Mouse (Mus musculus) forebrain, embryonic 16.5 days (tissue): ENCODE results near the gene Pigm. TPM values are rescaled to one million over a fixed set of nuclear protein-coding genes. Genes with fewer than 3 reads are reported as not detected.

Experiments used
- ATAC-seq: fragments of 200-750 bp; cut with Nextera tagmentation; 2 replicates; pipeline ENCODE4 v1.8.0; 2017; ENCODE audit warnings: mild to moderate bottlenecking, moderate library complexity
- H3K27ac ChIP-seq: fragments of 300-500 bp; sonication (generic); 2 replicates; pipeline ENCODE4 v1.5.1; 2014; ENCODE audit warnings: low read length, control low read depth
- H3K27me3 ChIP-seq: fragments of 300-500 bp; sonication (generic); replicated peaks from 2 replicates; pipeline ENCODE4 v1.6.1; 2014; ENCODE audit warnings: low read length; ENCODE audit not compliant: control insufficient read depth, insufficient read depth
- H3K36me3 ChIP-seq: fragments of 300-500 bp; sonication (generic); 2 replicates; pipeline ENCODE4 v1.6.1; 2014; ENCODE audit not compliant: control insufficient read depth, insufficient read depth
- H3K4me1 ChIP-seq: fragments of 300-500 bp; sonication (generic); replicated peaks from 2 replicates; pipeline ENCODE4 v1.6.1; 2014; ENCODE audit warnings: low read length; ENCODE audit not compliant: control insufficient read depth, insufficient read depth
- H3K4me2 ChIP-seq: fragments of 300-500 bp; sonication (generic); 2 replicates; pipeline ENCODE4 v1.6.1; 2014; ENCODE audit warnings: mild to moderate bottlenecking, low read length, control low read depth
- H3K4me3 ChIP-seq: fragments of 300-500 bp; sonication (generic); replicated peaks from 2 replicates; pipeline ENCODE4 v1.5.1; 2014; ENCODE audit warnings: mild to moderate bottlenecking, low read length, control low read depth
- H3K9ac ChIP-seq: fragments of 300-500 bp; sonication (generic); replicated peaks from 2 replicates; pipeline ENCODE4 v1.6.1; 2014; ENCODE audit warnings: low read depth, low read length, control low read depth
- H3K9me3 ChIP-seq: fragments of 300-500 bp; sonication (generic); 2 replicates; pipeline ENCODE4 v1.6.1; 2016; ENCODE audit warnings: low read length; ENCODE audit not compliant: control insufficient read depth
- WGBS: fragments of 180-500 bp; shearing (Covaris S2); extraction: QIAGEN DNeasy Blood & Tissue Kit; methylation state at CpG from one replicate; pipeline ENCODE4 v1.1.7; 2014; 5-methylcytosine and 5-hydroxymethylcytosine counted together
- polyA plus RNA-seq: library from polyadenylated mRNA; unstranded; fragments of >200 nt; fragmentation: Nextera tagmentation; extraction: Ambion mirVana; gene quantifications from 2 replicates; pipeline ENCODE4 v1.2.1, GENCODE M21; 2015

Pigm gene
- polyA plus RNA-seq, 1 experiment from 2014 or later, result 4.7 TPM

- Histone ChIP-seq H3K4me3 (no peak overlapping the region), H3K9me3 (no peaks in the 10 kb centered on the region), H3K27ac (no peak overlapping the region), H3K27me3 (no peaks in the 10 kb centered on the region), H3K36me3 (no peaks in the 10 kb centered on the region), H3K9ac (no peak overlapping the region), H3K4me2 (no peak overlapping the region), H3K4me1 (no peaks in the 10 kb centered on the region)
- 88% methylated on average over 20 of the region's 20 CpGs for WGBS
- ATAC-seq, result no peak
Measured at GRCm38 (mm10) chr1:172433012-172433850, 56.9 kb downstream of the Pigm start.

Other genes starting within 250 kb of the Pigm start
- gene Pex19, start 249.8 kb upstream of the Pigm start, polyA plus RNA-seq, result 155 and 157 TPM in 2 replicates
- 106 and 107 TPM in 2 replicates for gene Dcaf8, start 228.5 kb upstream of the Pigm start, polyA plus RNA-seq
- 472 and 511 TPM in 2 replicates for gene Pea15a, start 169.7 kb upstream of the Pigm start, polyA plus RNA-seq
- gene Casq1, start 156.7 kb upstream of the Pigm start, polyA plus RNA-seq, result 4.7 and 7.2 TPM in 2 replicates
- 0.11 TPM in 1 of 2 replicates, not detected in the other for gene Atp1a4, start 118.1 kb upstream of the Pigm start, polyA plus RNA-seq
- gene Igsf8, start 114.9 kb upstream of the Pigm start, polyA plus RNA-seq, result 136 and 152 TPM in 2 replicates
- gene Atp1a2, start 78.5 kb upstream of the Pigm start, polyA plus RNA-seq, result 42.4 and 47.1 TPM in 2 replicates
- gene Kcnj9, start 47.2 kb upstream of the Pigm start, polyA plus RNA-seq, result 2.6 and 4.2 TPM in 2 replicates
- gene Kcnj10, start 35.3 kb upstream of the Pigm start, polyA plus RNA-seq, result 2.1 and 2.2 TPM in 2 replicates
- gene Slamf9, start 98.8 kb downstream of the Pigm start, polyA plus RNA-seq, result not detected in 2 replicates
- gene Igsf9, start 105.2 kb downstream of the Pigm start, polyA plus RNA-seq, result 60.9 and 89.9 TPM in 2 replicates
- 53.4 and 56.8 TPM in 2 replicates for gene Tagln2, start 123.5 kb downstream of the Pigm start, polyA plus RNA-seq
- 1.8 and 3.0 TPM in 2 replicates for gene Cfap45, start 144.3 kb downstream of the Pigm start, polyA plus RNA-seq
- 0.14 TPM in 1 of 2 replicates, not detected in the other for gene Vsig8, start 179.4 kb downstream of the Pigm start, polyA plus RNA-seq
- gene Slamf8, start 214.0 kb downstream of the Pigm start, polyA plus RNA-seq, result not detected in 2 replicates
- gene Fcrl6, start 226.0 kb downstream of the Pigm start, polyA plus RNA-seq, result not detected in 2 replicates